Mouse (Mus musculus) cortical plate, adult 2 months (tissue): ENCODE data around the gene 9130023H24Rik.

Source experiments
- CTCF ChIP-seq: fragments of 200-500 bp; IDR thresholded peaks from 2 replicates; pipeline ENCODE4 v1.5.1; 2011; ENCODE audit warnings: mild to moderate bottlenecking, control low read depth, low read length; ENCODE audit not compliant: insufficient read depth; ENCODE audit errors: extremely low read depth
- POLR2A ChIP-seq: fragments of 200-500 bp; IDR thresholded peaks from 2 replicates; pipeline ENCODE4 v1.6.1; 2011; ENCODE audit warnings: mild to moderate bottlenecking, low read length, control low read depth; ENCODE audit not compliant: insufficient read depth; ENCODE audit errors: extremely low read depth

DNA sequence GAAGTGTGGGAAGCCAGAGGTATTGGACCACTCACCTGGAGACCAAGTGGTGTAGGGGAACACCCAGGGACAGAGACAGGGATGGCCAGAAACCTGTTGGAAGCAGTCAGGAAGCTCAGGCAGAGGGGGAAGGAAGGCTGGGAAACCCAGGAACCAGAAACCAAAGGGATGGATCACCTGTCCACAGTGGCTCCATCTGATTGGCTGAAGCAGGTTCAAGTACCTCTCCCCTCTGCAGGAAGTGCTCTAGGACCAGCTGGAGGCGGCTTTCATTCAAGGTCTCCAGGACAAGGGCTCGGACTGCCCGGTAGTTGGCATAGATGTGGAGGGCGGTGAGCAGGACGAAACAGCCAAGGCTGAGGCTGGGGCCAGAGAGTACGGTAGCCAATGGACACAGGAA lies 38.2 kb upstream of the 9130023H24Rik start:
- TF ChIP-seq POLR2A = no peak
- TF ChIP-seq CTCF = no peak
